Mouse (Mus musculus) urinary bladder, adult 18-20 months (tissue): ENCODE measurements around the gene Sln.

ENCODE experiments used
- DNase-seq, 2 experiments: peaks; one replicate each; pipeline ENCODE4 v3.0.0; 2022; ENCODE audit warnings: low spot score in 2 of 2, mixed read lengths in 2 of 2

Gene Sln

DNA sequence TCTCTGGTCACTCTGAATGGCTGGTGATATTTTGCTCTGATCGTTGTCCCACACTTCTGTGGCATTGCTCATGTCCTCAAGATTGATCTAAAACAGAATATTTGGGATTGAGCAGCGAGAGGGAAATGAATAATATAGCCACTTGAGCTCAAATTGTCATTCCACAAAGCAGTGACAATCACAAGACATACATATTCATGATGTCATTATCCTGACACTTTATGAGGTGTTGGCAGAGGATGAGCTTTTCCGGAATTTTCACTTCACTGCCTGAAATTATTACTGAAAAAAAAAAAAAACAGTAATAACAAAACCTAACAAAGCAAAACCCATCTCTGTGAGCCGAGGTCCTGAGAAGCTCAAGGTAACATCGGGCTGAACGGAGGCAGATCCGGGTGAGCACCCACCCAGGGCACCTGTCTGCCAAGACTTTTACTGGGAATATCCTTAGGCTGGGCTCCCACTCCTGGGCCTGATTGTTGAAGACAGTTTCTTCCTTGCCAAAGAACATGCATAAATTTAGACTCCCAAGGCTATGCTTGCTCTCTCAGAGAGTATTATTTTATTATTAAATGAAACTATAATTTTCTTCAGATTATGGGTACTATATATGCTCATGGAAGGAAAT is 53.4 kb downstream of the Sln start:
- no peak for DNase-seq
